ENCODE assay signal across 30 mouse cellular contexts in genomic region chr1:69357548-69357947, GRCm38 (mm10).
"Had no signal": no experiment of that assay in that cellular context is flagged by ENCODE, and none has a peak within 500 bp of the region (broad histone marks: within the 10 kb centered on the region; RNA-seq: fewer than 3 reads in every experiment).

No protein-coding gene starts in this region.

- H3K4me3 ChIP-seq: gastrocnemius, adult 2 months; heart, adult 2 months; heart, embryonic 13.5 days; heart, embryonic 15.5 days; hindbrain, embryonic 10.5 days; hindbrain, embryonic 12.5 days; intestine, embryonic 15.5 days; layer of hippocampus, adult 2 months; left cerebral cortex, adult 2 months; limb, embryonic 10.5 days; limb, embryonic 12.5 days; liver, embryonic 13.5 days; liver, embryonic 15.5 days had no signal

- H3K36me3 ChIP-seq: heart, embryonic 13.5 days; heart, embryonic 15.5 days; hindbrain, embryonic 10.5 days; hindbrain, embryonic 12.5 days; intestine, embryonic 15.5 days; limb, embryonic 10.5 days; limb, embryonic 12.5 days; liver, embryonic 13.5 days; liver, embryonic 15.5 days had no signal

- H3K9ac ChIP-seq: heart, embryonic 13.5 days; heart, embryonic 15.5 days; hindbrain, embryonic 12.5 days; hindbrain, embryonic 14.5 days; intestine, embryonic 15.5 days; limb, embryonic 12.5 days; liver, embryonic 13.5 days; liver, embryonic 15.5 days had no signal

- H3K9me3 ChIP-seq: heart, embryonic 13.5 days; heart, embryonic 15.5 days; hindbrain, embryonic 10.5 days; hindbrain, embryonic 12.5 days; intestine, embryonic 15.5 days; limb, embryonic 10.5 days; limb, embryonic 12.5 days; liver, embryonic 13.5 days; liver, embryonic 15.5 days had no signal

- H3K27me3 ChIP-seq: heart, embryonic 13.5 days; heart, embryonic 15.5 days; hindbrain, embryonic 12.5 days; intestine, embryonic 15.5 days; limb, embryonic 12.5 days; liver, embryonic 13.5 days; liver, embryonic 15.5 days had no signal

- DNase-seq: gastrocnemius, adult 2 months; gastrocnemius, postnatal 10 days; gastrocnemius, postnatal 25 days; heart, adult 11 months; heart, adult 2 months; heart, postnatal 14 days; heart, postnatal 36 days; kidney, adult 18-20 months; kidney, adult 8-10 months; kidney, postnatal 10 days; kidney, postnatal 25 days; kidney, postnatal 4 days; liver; liver, embryonic 13.5 days had no signal

- H3K4me1 ChIP-seq: heart, embryonic 13.5 days; hindbrain, embryonic 10.5 days; hindbrain, embryonic 12.5 days; intestine, embryonic 15.5 days; limb, embryonic 10.5 days; limb, embryonic 12.5 days; liver, embryonic 13.5 days; liver, embryonic 15.5 days had no signal

- H3K27ac ChIP-seq: gastrocnemius, adult 2 months; heart, adult 2 months; heart, embryonic 13.5 days; heart, embryonic 15.5 days; hindbrain, embryonic 10.5 days; hindbrain, embryonic 12.5 days; hindbrain, embryonic 14.5 days; intestine, embryonic 15.5 days; layer of hippocampus, adult 2 months; left cerebral cortex, adult 2 months; limb, embryonic 10.5 days; limb, embryonic 12.5 days; liver, embryonic 13.5 days; liver, embryonic 15.5 days had no signal

- ATAC-seq: hindbrain, embryonic 16.5 days; inflammation-experienced regulatory T-cells, adult 6 months; intestine, embryonic 15.5 days; intestine, postnatal 0 days had no signal

- H3K4me2 ChIP-seq: heart, embryonic 11.5 days; heart, embryonic 13.5 days; heart, embryonic 15.5 days; hindbrain, embryonic 12.5 days; hindbrain, embryonic 14.5 days; intestine, embryonic 15.5 days; limb, embryonic 12.5 days; liver, embryonic 11.5 days; liver, embryonic 13.5 days; liver, embryonic 15.5 days had no signal
